Mouse (Mus musculus) liver, embryonic 14.5 days (tissue): ENCODE results near the gene Psmb3.

Experiments used
- CTCF ChIP-seq: IDR thresholded peaks from 2 replicates; pipeline ENCODE4 v1.5.1; 2016; ENCODE audit warnings: antibody characterized with exemption, low read depth, control low read depth
- EP300 ChIP-seq: IDR thresholded peaks from 2 replicates; pipeline ENCODE4 v1.6.1; 2016; ENCODE audit warnings: antibody characterized with exemption, low read depth

DNA sequence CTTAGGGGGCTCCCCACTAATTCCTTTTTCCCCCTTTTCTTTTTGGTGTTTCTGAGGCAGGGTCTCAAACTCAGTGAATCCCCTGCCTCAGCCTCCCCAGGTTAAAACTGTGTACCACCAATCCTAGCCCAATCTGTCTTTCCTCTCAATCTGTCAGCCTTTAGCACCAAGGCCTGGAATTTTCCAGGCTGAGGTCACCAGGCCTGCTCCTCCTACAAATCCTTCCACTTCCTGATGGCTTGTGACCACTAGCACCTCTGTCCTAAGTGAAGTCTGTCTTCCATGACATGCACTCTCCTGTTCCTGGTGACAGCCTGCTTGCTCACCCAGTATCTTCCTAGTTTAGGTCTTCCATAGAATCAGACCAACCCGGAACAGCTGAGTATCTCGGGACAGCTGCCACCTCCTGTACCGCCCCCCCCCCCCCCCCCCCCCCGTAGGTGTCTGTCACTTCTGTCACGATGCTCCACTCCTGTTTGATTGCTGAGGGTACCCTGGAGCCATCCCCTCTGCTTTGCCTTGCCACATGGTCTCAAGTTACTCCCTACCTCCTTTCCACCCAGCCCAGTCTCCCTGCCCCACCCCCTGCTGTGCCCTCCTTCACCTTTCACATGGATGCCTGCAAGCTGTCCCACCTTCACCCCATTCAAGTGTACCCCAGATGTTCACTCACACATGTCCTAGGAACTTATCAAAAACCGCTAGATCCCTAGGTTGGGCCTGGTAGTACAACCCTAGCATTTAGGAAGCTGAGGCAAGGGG is 45.8 kb upstream of the Psmb3 start:
- TF ChIP-seq EP300 (no peak), CTCF (no peak)
